Mouse (Mus musculus): ENCODE results near the gene Slc13a5.

Slc13a5 gene

DNA sequence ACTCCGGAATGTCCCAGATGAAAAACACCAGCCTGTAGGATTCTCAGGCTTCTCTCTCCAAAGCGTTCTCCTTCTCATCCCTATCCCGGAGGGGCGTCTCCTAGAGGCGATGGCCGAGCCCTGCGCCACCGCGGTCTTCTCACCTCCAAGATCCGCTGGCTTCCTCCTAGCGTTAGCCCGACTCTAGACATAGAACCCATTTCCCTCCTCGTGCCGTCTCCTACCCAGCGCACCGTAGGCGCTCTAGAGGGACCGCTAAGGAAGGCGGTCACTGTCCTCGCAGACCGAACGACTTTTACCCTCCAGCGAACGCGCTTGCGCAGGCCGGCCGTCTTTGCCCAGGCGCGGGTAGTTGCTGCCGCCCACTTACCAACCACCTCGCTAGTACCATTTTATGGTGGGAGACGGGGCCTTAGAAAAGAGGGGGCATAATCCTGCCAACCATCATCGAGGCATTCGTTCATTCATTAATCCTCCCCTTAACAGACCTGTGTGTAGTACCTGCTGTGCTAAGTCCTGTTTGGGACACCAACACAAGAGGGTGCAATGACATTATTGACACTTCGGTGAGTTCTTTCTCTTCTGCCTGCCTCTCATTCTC is at the start of gene Slc13a5:
Slc13a5 (minus strand) TSS at position 263 of the 601 bp plus-strand sequence.
- CTCF ChIA-PET = no interaction called here

DNA sequence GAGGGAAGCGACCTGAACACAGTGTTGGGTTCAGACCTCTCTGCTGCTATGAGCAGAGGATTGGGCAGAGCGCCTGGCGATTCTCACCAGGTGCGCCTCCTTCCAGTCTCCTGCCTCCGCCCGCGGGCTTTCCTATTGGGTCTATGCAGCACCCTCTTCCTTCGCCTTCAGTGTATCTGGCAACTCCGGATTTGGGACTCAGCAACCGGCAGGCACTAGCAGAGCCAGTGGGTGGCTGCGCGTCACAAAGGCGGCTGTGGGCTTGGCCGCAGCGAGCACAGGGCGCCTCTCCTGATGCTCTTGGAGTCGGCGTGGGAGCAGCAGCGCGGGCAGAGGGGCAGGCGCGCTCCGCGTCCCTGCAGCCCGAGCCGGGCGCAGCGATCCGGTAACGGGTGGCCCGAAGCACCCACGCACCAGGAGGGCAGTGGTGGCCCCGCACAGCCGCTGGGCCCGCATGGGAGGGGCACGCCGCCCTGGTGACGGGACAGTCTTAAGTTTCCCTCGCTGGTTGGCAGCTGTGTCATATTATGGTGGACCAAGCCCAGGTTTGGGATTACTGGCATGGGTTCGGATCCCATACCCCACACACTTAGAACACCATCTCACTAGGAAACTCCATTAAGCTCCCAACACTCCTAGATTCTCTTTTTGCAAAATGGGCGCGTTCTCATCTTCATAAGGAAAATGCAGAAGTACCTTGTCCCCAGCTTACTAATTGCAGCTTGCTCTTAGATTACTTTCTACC is 47.3 kb upstream of the Slc13a5 start, which contains the start of gene Fbxo39:
Fbxo39 (plus strand) TSS at position 294 of the 745 bp plus-strand sequence.
- CTCF ChIA-PET = no interaction called here

DNA sequence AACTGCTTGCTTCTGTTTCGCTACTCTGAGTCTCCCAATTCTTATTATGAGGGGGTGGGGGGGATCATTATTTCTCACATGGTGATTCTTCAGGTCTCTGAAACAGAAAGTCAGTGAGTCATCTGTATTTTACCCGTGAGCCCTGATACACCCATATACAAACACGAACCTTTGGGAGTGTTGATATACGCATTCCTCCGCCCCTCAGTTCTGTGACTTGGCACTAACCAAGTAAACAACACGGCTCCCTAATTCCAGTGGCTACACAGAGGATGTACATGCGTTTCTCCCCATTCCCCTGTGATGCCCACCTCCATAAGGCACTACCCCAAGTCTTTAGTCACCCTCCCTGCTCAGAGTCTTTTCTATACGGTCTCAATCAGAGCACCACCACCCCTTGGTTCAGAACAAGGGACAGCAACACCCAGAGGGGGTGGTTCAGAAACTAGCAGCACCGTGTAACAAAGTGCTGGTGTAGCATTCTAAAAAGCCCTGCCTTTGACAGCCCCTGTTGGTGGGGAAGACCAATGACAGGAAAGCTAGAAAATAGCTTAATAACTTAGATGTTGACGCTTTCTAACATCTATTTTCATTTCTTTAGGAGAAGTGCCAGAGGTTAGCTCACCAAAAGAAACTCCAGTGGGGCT is 44.5 kb upstream of the Slc13a5 start:
- CTCF ChIA-PET = no interaction called here

DNA sequence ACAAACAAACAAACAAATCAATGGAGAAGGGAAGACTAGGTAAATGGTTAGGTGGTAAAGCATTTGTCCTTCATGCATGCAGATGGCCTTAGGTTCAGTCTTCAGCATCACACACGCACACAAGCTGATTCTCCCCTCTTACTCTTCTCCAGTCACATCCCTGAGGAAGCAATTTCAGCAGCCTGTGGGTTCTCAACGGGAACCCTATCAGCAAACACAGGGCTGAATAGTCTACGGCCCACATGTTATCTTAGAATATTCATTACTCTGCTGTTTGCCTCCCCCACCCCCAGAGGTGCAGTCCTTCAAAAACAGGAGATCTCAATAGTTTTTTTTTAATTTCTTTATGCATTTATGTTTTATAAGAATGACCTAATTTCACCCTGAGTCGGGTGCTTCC is 43.5 kb upstream of the Slc13a5 start:
- CTCF ChIA-PET = no interaction called here

DNA sequence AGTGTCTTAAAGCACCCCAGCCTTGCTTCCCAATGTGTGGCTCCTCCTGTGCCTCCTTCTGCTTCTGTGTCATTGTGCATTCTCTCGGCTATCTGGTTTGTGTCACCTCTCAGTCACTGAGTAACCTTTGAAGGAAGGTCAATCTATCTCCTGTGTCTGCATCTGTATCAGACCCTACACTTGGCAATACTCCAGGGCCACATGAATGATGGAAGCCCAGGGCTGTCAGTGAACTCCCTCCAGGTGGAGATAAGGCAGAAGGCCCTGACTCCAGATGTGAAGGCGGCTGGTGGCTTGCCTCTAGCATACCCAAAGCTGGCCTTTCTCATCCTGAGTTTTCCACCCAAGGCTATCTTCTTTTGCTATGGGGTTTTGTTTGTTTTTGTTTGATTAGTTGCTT is 42.0 kb upstream of the Slc13a5 start:
- CTCF ChIA-PET = no interaction called here

DNA sequence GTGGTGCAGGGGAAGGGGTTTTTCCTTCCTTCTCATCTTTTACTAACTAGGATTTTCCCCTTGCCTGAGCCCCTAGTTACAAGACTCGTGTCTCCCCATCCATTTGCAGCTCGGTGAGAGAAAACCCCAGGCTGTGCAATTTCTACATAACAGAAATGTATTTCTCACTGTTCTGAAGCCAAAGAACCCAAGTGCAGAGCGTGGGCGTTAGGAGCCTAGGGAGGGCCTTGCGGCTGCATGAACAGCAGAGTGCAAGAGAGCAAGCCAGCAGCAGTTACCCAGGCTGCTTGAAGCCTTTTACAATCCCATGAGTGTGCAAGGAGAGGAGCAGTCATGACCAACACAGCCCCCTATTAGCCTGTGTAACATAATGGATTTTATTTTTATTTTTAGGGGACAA is 40.4 kb upstream of the Slc13a5 start:
- CTCF ChIA-PET = no interaction called here

DNA sequence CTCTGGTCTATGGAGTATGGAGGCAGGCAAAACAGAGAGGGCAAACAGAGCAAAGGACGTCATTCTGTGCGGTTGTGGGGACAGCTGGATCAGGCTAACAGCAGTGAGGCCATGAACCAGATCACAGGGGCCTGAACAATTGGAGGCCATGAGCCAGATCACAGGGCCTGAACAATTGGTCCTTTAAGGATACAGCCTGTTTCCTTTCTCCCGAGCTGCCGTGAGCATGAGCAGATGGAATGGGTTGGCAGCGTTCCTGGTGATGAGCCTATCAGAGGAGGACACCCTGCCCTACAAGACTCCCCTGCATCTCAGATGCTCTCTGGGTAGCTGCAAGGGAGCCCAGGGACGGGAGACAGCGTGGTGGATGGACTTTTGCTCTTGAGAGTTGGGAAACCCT is 35.2 kb upstream of the Slc13a5 start:
- CTCF ChIA-PET = no interaction called here

DNA sequence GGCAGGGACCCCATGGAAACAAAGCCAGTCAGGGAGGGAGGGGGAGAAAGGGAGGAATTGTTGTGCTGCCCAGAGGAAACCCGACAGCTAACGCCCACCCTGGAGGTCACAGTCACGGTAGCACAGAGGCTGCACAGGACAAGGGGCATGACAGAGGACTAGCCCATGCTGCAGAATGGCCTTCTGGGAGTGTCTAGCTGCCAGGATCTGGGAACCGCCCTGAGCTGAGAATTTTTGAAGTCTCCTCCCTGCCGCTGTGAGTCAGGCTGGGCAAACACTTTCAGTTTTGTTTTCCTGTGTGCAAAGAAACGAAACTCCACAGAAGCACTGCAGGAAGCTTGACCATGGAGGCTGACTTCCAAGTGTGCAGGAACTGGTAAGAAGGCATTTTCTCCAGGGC is 34.3 kb upstream of the Slc13a5 start, which contains the start of gene Xaf1:
Xaf1 (plus strand) TSS at position 296 of the 400 bp plus-strand sequence.
- CTCF ChIA-PET = no interaction called here

DNA sequence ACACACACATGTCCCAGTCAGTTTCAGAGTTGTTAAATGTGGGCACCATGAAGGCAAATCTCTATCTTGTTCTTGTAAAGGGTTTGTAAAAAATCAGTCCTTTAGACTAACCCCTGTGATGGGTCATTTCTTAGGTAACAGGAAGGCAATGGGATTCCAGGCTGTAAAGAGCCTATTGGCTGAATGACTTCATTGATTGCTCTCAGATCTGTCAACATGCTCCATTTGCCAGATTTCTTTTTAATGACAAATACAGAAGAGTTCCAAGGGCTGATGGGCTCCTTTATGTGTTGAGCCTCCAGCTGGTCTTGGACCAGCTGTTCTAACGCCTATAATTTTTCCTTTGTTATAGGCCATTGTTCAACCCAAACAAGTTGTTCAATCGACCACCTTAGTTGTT is 26.1 kb upstream of the Slc13a5 start:
- CTCF ChIA-PET = no interaction called here

DNA sequence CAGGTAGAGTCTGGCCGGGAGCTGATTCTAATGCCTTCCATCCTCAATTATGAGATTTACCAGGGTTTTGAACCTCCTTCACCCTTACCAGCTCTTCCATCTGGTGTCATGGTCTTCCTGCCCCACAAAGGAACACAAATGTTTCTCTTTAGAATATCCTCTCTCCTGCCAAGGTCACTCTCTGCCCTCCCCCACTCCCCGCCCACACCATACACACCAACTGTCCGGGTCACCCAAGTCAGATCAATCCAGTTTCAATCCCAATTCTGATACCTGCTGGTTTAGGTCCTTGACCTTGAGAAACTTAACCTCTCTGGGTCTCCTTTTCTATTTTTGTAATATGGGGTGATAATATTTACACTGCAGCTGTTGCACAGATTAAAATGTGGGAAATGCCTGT is 20.5 kb upstream of the Slc13a5 start:
- CTCF ChIA-PET = interaction anchor here (0.7 kb wide), 1 partner anchor 250 kb away, joined by 3 read pairs; no protein-coding TSS in a partner anchor

DNA sequence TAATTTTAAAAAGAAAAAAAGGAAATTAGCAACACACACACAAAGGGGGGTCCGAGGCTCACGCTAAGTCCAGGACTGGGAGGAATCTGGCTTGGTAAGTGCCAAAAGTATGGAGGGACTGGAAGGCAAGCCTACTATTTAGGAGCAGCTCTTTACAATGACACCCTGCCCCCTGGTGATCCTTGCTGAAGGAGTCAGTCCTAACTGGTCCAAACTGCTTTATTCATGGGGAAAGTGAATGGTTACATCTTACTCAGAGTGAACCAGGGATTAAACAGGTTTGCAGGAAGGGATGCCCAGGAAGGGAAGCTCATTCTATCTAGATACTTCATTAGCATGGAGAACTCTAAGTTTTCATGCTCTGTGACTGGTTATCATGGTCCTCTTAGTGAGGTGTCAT is 20.1 kb upstream of the Slc13a5 start:
- CTCF ChIA-PET = interaction anchor here (0.7 kb wide), 1 partner anchor 251 kb away, joined by 3 read pairs; no protein-coding TSS in a partner anchor

DNA sequence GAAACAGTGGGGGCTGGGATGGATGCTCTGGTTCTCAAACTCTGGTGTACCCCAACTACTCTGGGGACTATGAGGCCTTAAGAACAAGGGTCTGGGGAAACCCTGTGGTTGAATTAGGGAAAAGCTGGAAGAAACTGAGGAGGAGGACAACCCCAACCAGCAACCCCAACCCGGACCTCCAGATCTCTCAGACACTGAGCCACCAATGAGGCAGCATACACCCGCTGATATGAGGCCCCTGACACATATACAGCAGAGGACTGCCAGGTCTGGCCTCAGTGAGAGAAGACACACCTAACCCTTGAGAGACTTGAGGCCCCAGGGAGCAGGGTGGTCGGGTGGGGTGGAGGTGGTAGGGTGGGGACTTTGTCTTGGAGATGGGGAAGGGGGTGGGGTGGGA is 19.6 kb upstream of the Slc13a5 start:
- CTCF ChIA-PET = interaction anchor here (0.7 kb wide), 1 partner anchor 251 kb away, joined by 3 read pairs; no protein-coding TSS in a partner anchor

DNA sequence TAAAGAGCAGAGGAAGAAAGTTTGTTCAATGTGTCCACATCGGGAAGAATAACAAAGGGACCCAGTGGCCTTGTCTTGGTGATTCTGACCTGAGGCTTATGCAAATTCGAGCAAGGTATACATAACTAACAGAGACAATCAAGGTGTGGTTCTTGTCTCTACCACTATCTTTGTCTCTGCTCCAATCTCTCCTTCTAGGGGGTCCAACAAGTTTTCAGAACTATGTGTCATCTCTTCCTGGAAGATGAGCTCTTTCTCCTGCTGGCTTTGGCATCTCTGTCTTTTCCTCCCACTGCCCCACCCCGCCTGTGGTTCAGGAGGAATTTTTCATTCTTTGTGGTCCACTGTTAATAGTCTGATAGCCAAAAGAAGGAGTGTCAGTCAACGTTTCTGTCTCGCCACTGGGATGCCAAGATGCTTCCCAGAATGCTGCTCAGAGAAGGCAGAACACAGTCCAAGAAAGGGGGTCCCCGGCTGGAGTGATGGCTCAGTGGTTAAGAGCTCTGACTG is 19.0 kb upstream of the Slc13a5 start:
- CTCF ChIA-PET = no interaction called here

DNA sequence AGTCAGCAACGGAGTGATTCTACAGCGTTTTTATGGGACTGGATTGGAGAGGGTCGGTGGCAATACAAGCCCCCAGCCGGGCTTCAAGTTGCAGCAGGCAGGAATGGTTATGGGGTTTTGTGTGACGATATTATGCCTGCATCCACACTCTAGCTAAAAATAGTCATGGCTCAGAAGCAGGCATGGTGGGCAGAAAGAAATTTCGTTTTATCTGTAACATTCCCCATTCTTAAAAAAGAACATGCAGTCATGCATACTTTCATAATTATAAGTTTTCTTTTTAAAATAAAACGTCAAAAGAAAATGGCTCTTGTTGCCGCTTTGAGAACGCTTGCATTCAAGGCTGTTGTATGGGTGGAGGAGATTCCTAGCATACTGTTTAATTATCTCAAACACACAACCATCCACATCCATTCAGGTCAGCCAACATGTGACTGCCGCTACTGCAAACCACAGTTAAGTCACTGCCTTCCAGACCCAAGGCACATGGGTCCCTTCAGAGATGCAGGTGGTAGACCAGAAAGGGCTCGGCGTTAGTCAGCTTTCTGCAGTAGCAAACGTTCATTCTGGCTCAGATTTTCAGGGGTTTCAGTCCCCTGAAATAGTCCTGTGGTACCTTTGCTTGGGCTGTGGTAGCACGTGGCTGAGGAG is 17.6 kb upstream of the Slc13a5 start:
- CTCF ChIA-PET = no interaction called here

DNA sequence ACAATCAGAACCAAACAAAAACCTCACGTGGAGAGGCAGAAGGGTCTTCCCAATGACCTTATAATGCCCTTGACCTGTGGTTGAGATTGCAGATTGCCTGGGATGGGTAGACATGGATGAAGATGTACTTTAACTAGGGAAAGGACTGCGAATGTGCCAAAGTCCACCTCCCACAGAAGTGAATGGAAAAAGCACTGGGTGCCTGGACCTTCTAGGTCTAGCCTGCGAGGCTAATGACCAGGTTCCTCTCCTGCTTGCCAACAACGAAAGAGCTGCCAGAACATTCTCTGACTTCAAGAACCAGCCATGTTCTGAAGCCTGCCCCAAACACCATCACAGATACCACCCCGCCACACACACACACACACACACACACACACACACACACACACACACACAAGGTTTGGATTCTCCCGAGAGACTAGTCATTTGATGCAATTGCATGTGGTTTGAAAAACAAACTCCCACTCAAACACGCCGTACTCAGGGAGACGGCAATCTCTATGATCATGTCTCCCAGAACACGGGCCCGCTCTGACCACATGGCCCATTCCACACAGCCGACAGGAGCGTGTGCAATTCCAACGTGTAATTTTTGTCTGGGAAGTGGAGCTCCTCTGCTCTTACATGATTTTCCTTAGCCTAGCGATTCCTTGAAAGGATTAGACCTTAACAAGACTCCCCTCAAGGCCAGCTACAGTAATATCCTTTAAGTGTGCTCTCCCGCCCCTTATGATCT is 16.6 kb upstream of the Slc13a5 start:
- CTCF ChIA-PET = no interaction called here

DNA sequence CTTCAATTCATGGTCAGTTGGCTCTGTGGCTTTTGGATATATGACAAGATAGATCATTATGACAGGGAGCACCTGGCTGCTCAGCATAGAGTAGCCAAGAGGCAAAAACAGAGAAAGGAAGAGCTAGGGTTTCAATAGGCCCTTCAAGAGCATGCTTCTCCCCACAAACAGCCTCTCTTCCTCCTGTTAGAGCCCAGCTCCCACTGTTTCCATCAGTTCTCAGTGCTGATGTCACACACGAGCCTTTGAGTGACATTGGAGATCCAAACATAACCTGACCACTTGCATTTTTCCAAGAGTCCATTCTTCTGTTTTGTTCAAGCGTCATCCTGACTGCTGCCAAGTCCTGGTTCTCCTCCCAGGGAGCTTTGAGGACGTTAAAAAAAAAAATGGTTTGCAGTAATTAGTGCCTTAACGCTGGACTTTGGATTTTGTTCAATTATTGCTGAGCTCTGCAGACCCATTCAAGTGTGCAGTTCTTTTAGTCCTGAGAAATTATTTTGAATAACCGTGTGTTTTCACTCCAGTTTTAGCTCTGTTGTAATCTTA is 14.9 kb upstream of the Slc13a5 start:
- CTCF ChIA-PET = no interaction called here

DNA sequence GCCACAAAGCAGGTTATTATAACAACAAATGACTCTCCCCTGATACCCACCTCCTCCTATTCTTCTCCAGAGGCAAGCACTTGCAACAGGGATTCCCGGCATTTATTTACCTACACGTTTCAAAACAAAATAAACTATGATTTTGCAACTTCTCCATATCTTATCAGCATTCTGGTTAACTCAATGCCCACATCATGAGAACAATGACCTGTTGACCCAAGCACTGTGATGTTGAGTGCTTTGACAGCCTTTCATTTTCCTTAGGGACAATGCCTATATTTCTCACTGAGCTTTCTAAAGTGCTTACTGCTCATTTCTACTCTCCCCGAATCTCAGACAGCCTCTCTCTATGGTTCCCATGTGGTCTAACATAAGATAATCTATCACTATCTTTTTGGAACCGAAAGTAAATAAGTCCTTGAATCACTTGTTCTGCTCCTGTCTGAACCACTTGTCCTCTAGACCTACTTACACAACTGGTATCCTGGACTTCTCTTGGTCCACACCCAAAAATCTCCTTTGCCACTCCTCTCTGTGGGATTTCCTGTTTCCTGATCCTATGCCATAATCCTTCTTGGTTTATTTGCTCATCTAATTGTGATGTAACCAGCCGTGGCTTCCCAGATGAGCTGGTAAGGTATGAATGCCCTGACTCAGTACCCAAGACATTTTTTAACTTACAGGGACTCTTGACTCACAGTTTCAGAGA is 14.3 kb upstream of the Slc13a5 start:
- CTCF ChIA-PET = no interaction called here

DNA sequence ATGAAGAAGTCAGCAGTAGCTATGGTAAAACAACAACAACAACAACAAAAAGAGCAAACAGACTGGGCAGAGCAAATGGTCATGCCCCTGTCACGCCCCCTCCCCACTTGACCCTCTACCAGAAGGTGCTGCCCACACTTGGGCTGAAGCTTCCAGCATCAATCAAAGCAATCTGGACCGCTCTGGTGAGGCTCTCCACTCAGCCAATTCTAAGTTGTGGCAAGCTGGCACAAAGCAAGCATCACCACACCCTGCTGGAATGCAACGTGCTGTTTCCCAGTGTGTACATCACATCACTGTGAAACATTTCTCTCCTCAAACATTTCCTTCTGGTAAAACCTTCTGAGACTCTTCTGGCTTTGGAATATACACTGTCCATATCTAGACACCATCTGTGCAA is 6.3 kb upstream of the Slc13a5 start:
- CTCF ChIA-PET = no interaction called here

DNA sequence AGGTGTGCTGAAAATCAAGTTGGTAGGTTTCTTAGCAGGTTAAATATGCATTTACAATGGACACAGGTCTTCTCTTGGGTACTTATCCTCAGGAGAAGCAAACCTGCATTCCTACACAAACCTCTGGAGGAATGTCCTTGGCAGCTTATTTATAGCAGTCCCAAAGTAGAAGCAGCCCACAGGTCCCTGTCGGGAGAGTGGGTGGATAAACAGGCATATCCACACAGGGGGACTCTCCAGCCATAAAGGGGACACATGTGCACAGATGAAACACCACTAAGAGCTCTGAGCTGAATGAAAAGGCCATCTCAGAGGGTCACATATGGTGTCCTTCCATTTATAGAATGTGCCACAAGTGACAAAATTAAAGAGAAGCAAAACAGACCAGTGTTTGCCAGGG is 4.7 kb upstream of the Slc13a5 start:
- CTCF ChIA-PET = no interaction called here

DNA sequence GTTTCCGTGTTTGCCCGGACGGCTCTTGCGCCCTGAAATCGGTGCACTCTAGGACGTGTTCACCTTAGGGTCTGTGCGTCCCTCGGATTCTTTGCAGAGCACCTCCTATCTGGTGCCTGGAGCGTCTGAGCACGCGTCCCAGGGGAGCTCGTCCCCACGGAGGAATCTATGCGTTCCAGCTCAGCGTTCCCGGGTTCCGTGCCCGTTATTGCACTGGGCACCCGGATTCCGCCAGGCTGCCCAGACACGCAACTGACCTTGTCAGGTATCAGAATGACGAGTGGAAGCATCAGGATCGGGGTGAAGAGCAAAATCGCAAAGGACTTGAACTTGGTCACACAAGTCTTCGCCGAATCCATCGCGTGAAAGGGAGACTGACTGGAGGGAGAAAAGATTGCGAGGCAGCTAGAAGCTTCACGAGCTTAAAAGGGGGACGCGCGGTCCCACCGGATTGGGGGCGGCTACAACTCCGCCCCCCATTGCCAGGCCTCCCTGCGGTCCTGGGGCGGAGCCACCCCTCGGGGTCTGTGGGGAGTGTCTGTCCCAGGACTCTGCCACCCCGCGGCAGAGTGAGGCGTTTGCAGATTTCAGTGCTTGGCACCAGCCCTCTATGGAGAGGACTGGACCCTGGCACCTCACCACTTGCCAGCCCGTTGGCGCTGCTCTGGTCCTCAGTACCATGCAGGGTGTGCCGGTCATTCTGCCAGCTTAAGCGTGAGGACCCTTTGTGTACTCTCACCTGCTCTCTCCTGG is 639 bp downstream of the Slc13a5 start:
- CTCF ChIA-PET = no interaction called here
